Mouse (Mus musculus) myocyte (in vitro differentiated cells): ENCODE measurements around the gene Nuak1. TPM values are rescaled to one million over a fixed set of nuclear protein-coding genes. Genes with fewer than 3 reads are reported as not detected.

Experiments
- H3K27me3 ChIP-seq: one replicate; pipeline ENCODE4 v1.6.1; 2011; ENCODE audit not compliant: control insufficient read depth, insufficient read depth, insufficient read length
- H3K36me3 ChIP-seq: one replicate; pipeline ENCODE4 v1.6.1; 2011; ENCODE audit not compliant: control insufficient read depth, insufficient read depth
- H3K4me2 ChIP-seq: one replicate; pipeline ENCODE4 v1.6.1; 2011; ENCODE audit warnings: low read depth, control low read depth
- H3K4me3 ChIP-seq: one replicate; pipeline ENCODE4 v1.5.1; 2011; ENCODE audit warnings: mild to moderate bottlenecking, control low read depth, moderate library complexity
- H3K79me2 ChIP-seq: one replicate; pipeline ENCODE4 v1.6.1; 2011; ENCODE audit not compliant: control insufficient read depth, insufficient read depth
- H3ac ChIP-seq: one replicate; pipeline ENCODE4 v1.6.1; 2011; ENCODE audit not compliant: control insufficient read depth, insufficient read length
- CEBPB ChIP-seq: IDR thresholded peaks from 2 replicates; pipeline ENCODE4 v1.6.1; 2011; ENCODE audit warnings: mild to moderate bottlenecking, moderate library complexity; ENCODE audit not compliant: poor library complexity, insufficient read depth, severe bottlenecking
- E2F4 ChIP-seq: IDR thresholded peaks from one replicate; pipeline ENCODE4 v1.6.1; 2011; ENCODE audit warnings: mild to moderate bottlenecking, control low read depth, moderate library complexity; ENCODE audit not compliant: insufficient read depth
- MAX ChIP-seq: IDR thresholded peaks from one replicate; pipeline ENCODE4 v1.6.1; 2011; ENCODE audit warnings: low read depth, mild to moderate bottlenecking, control low read depth
- MYOD1 ChIP-seq, 3 experiments: IDR thresholded peaks; one replicate each; pipeline ENCODE4 v1.6.1; 2011; ENCODE audit warnings: control low read depth in 2 of 3, low read depth in 2 of 3, mild to moderate bottlenecking in 2 of 3, moderate library complexity in 1 of 3; ENCODE audit not compliant: insufficient read length in 2 of 3, control insufficient read depth in 1 of 3
- MYOG ChIP-seq, 3 experiments: IDR thresholded peaks; one replicate each; pipeline ENCODE4 v1.6.1; 2011; ENCODE audit warnings: control low read depth in 2 of 3, low read depth in 2 of 3, mild to moderate bottlenecking in 2 of 3; ENCODE audit not compliant: insufficient read length in 2 of 3, control insufficient read depth in 1 of 3, insufficient read depth in 1 of 3
- POLR2A ChIP-seq: IDR thresholded peaks from one replicate; pipeline ENCODE4 v1.6.1; 2011; ENCODE audit warnings: low read depth, mild to moderate bottlenecking, control low read depth, moderate library complexity; ENCODE audit not compliant: insufficient read length
- POLR2AphosphoS2 ChIP-seq: IDR thresholded peaks from one replicate; pipeline ENCODE4 v1.6.1; 2011; ENCODE audit warnings: low read depth, control low read depth; ENCODE audit not compliant: insufficient read length
- REST ChIP-seq: IDR thresholded peaks from one replicate; pipeline ENCODE4 v1.6.1; 2011; ENCODE audit warnings: mild to moderate bottlenecking, control low read depth, moderate library complexity; ENCODE audit not compliant: insufficient read depth, insufficient read length
- SRF ChIP-seq: IDR thresholded peaks from one replicate; pipeline ENCODE4 v1.6.1; 2011; ENCODE audit warnings: low read depth; ENCODE audit not compliant: control insufficient read depth, insufficient read length
- TCF12 ChIP-seq: IDR thresholded peaks from one replicate; pipeline ENCODE4 v1.6.1; 2011; ENCODE audit warnings: mild to moderate bottlenecking, control low read depth; ENCODE audit not compliant: poor library complexity, insufficient read depth, severe bottlenecking
- TCF3 ChIP-seq: IDR thresholded peaks from one replicate; pipeline ENCODE4 v1.6.1; 2011; ENCODE audit warnings: low read depth, control low read depth; ENCODE audit not compliant: insufficient read length
- USF1 ChIP-seq: IDR thresholded peaks from one replicate; pipeline ENCODE4 v1.6.1; 2011; ENCODE audit warnings: low read depth, mild to moderate bottlenecking, control low read depth, moderate library complexity
- polyA plus RNA-seq: library from polyadenylated mRNA; unstranded; fragments of >200 nt; fragmentation: generic; extraction: Trizol; gene quantifications from one replicate; pipeline ENCODE4 v1.2.1, GENCODE M21; 2012; ENCODE audit warnings: missing spikeins

Nuak1 gene
- polyA plus RNA-seq, 1 experiment: 21.8 TPM

GRCm38 (mm10) chr10:84386625-84387242 is 53.7 kb downstream of the Nuak1 start:
- Histone ChIP-seq H3K4me3 (no peak overlapping the region), H3K36me3 (no peaks in the 10 kb centered on the region), H3K79me2 (no peaks in the 10 kb centered on the region), H3K4me2 (no peak overlapping the region), H3ac (no peak overlapping the region), H3K27me3 (no peaks in the 10 kb centered on the region)
- TF ChIP-seq E2F4 (no peak), MAX (no peak), POLR2AphosphoS2 (peak; percentile 20), USF1 (no peak), SRF (no peak), CEBPB (no peak), TCF3 (no peak), MYOD1 (IDR thresholded peaks at IDR 0.05; ENCODE audit: control insufficient read depth in 1 of 3, insufficient read length in 2 of 3, low read depth in 2 of 3) (peak in 1 of 3 experiments; percentile 26), REST (no peak), TCF12 (no peak), MYOG (IDR thresholded peaks at IDR 0.05; ENCODE audit: control insufficient read depth in 1 of 3, insufficient read depth in 1 of 3, insufficient read length in 2 of 3, low read depth in 2 of 3) (peak in 1 of 3 experiments; percentile 54), POLR2A (no peak)

DNA sequence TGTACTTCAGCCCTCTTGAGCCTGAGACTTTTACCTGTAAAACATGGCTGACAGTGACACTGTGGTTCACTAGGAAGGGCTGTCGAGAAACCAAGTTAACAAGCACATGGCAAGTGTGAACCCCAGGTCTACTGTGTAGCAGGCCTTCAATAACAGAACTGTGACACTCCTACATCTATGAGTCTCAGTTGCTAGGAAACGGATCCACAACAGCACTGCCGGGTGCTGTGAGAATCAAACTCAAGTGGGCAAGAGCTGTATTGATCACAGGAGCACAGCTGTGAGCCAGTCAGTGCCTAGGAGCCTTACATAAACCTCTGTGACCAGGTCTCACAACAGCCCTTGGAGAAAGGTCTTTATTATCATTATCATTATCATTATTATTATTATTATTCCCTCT is 54.2 kb downstream of the Nuak1 start:
- H3ac ChIP-seq: no peak overlapping the region
- H3K79me2 ChIP-seq: no peaks in the 10 kb centered on the region
- no peak overlapping the region for H3K4me3 ChIP-seq
- TF ChIP-seq MYOD1 (IDR thresholded peaks at IDR 0.05; ENCODE audit: control insufficient read depth in 1 of 3, insufficient read length in 2 of 3, low read depth in 2 of 3) (no peak), TCF3 (no peak), CEBPB (no peak), MYOG (IDR thresholded peaks at IDR 0.05; ENCODE audit: control insufficient read depth in 1 of 3, insufficient read depth in 1 of 3, insufficient read length in 2 of 3, low read depth in 2 of 3) (no peak), E2F4 (no peak), MAX (no peak), POLR2A (no peak), USF1 (no peak), POLR2AphosphoS2 (no peak), SRF (no peak), REST (no peak)
- H3K36me3 ChIP-seq: no peaks in the 10 kb centered on the region
- H3K27me3 ChIP-seq: no peaks in the 10 kb centered on the region
- H3K4me2 ChIP-seq: no peak overlapping the region

GRCm38 (mm10) chr10:84384761-84385160 is 55.6 kb downstream of the Nuak1 start:
- no peak overlapping the region for H3ac ChIP-seq
- no peak overlapping the region for H3K4me2 ChIP-seq
- H3K79me2 ChIP-seq: no peaks in the 10 kb centered on the region
- H3K36me3 ChIP-seq: peaks cover under 1% of the 10 kb centered on the region
- TF ChIP-seq TCF3: no peak
- TF ChIP-seq SRF: no peak
- TF ChIP-seq CEBPB: no peak
- TF ChIP-seq E2F4: no peak
- TF ChIP-seq POLR2A: no peak
- TF ChIP-seq USF1: no peak
- TF ChIP-seq MAX: no peak
- TF ChIP-seq MYOG (IDR thresholded peaks at IDR 0.05; ENCODE audit: control insufficient read depth in 1 of 3, insufficient read depth in 1 of 3, insufficient read length in 2 of 3, low read depth in 2 of 3): no peak
- no peak overlapping the region for H3K4me3 ChIP-seq
- no peaks in the 10 kb centered on the region for H3K27me3 ChIP-seq

- Histone ChIP-seq H3K4me3 (no peak overlapping the region), H3ac (no peak overlapping the region), H3K36me3 (peaks cover 7% of the 10 kb centered on the region), H3K4me2 (no peak overlapping the region), H3K27me3 (no peaks in the 10 kb centered on the region), H3K79me2 (no peaks in the 10 kb centered on the region)
- no peak for TF ChIP-seq CEBPB
- no peak for TF ChIP-seq SRF
- no peak for TF ChIP-seq USF1
- TF ChIP-seq MYOG (IDR thresholded peaks at IDR 0.05; ENCODE audit: control insufficient read depth in 1 of 3, insufficient read depth in 1 of 3, insufficient read length in 2 of 3, low read depth in 2 of 3): peak in 1 of 3 experiments; percentile 66
- TF ChIP-seq E2F4: no peak
- peak in 1 of 3 experiments; percentile 64 for TF ChIP-seq MYOD1 (IDR thresholded peaks at IDR 0.05; ENCODE audit: control insufficient read depth in 1 of 3, insufficient read length in 2 of 3, low read depth in 2 of 3)
- no peak for TF ChIP-seq POLR2AphosphoS2
Observed at GRCm38 (mm10) chr10:84382900-84383883, 57.2 kb downstream of the Nuak1 start.
